Mouse (Mus musculus) cerebellum, adult 2 months (tissue): ENCODE results near the gene Nsun2. TPM values are rescaled to one million over a fixed set of nuclear protein-coding genes. Genes with fewer than 3 reads are reported as not detected.

Experiments
- DNase-seq, 2 experiments: peaks; one replicate each; pipeline ENCODE4 v3.0.0; 2021
- H3K27ac ChIP-seq: fragments of 200-500 bp; 2 replicates; pipeline ENCODE4 v1.5.1; 2012; ENCODE audit warnings: low read length, control low read depth, inconsistent platforms; ENCODE audit not compliant: insufficient read depth
- H3K27me3 ChIP-seq: fragments of 200-500 bp; 2 replicates; pipeline ENCODE4 v1.6.1; 2012; ENCODE audit warnings: inconsistent platforms, mild to moderate bottlenecking, low read length, moderate library complexity; ENCODE audit not compliant: control insufficient read depth, insufficient read depth
- H3K4me1 ChIP-seq: fragments of 200-500 bp; 2 replicates; pipeline ENCODE4 v1.6.1; 2011; ENCODE audit warnings: low read length; ENCODE audit not compliant: control insufficient read depth, insufficient read depth
- H3K4me3 ChIP-seq: fragments of 200-500 bp; replicated peaks from 2 replicates; pipeline ENCODE3; 2011; ENCODE audit warnings: mild to moderate bottlenecking, low read depth, low read length, control low read depth; ENCODE audit not compliant: insufficient read depth
- CTCF ChIP-seq: fragments of 200-500 bp; IDR thresholded peaks from 2 replicates; pipeline ENCODE4 v1.5.1; 2011; ENCODE audit warnings: low read depth, mild to moderate bottlenecking, control low read depth, low read length, moderate library complexity, borderline replicate concordance; ENCODE audit not compliant: insufficient read depth
- POLR2A ChIP-seq: fragments of 200-500 bp; IDR thresholded peaks from 2 replicates; pipeline ENCODE4 v1.6.1; 2011; ENCODE audit warnings: low read length, control low read depth, borderline replicate concordance; ENCODE audit not compliant: insufficient read depth
- WGBS: fragments of 180-500 bp; shearing (Covaris S2); methylation state at CpG from one replicate; pipeline ENCODE4 v1.1.7; 2018; 5-methylcytosine and 5-hydroxymethylcytosine counted together
- polyA plus RNA-seq: library from polyadenylated mRNA; depleted of rRNA; stranded (reverse); fragments of >200 nt; gene quantifications from 2 replicates; pipeline ENCODE4 v1.2.3, GENCODE M21; 2012

Gene Nsun2
- polyA plus RNA-seq, 1 experiment = 67.1 TPM

- Histone ChIP-seq H3K4me1 (no peaks in the 10 kb centered on the region), H3K27me3 (no peaks in the 10 kb centered on the region), H3K4me3 (no peak overlapping the region), H3K27ac (no peak overlapping the region)
- peak; percentile 32 to 36 for DNase-seq
- WGBS = 60% methylated on average over 11 of the region's 11 CpGs
- TF ChIP-seq CTCF (no peak), POLR2A (no peak)
Measured at GRCm38 (mm10) chr13:69576676-69577075, 43.1 kb downstream of the Nsun2 start.

GRCm38 (mm10) chr13:69577181-69577834 lies 43.8 kb downstream of the Nsun2 start:
- no peak for DNase-seq
- H3K27ac ChIP-seq = no peak overlapping the region
- H3K27me3 ChIP-seq = no peaks in the 10 kb centered on the region
- WGBS = 89% methylated on average over 16 of the region's 16 CpGs
- no peak overlapping the region for H3K4me3 ChIP-seq
- TF ChIP-seq POLR2A (no peak), CTCF (no peak)
- H3K4me1 ChIP-seq = no peaks in the 10 kb centered on the region

DNA sequence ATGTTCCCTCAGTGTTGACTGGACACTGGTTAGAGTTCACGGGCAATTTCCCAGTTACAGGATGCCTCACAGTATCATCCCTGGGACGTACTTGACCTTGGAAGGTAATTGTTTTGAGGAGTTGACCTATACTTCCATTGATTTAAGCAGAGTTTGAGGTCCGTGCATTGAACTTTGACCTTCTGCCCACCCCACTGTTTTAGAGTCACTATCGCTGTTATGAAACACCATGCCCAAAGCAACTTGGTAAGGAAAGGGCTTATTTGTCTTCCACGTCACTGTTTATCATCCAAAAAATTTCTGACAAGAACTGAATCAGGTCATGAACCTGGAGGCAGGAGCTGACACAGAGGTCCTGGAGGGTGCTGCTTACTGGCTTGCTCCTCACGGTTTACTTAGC lies 48.9 kb downstream of the Nsun2 start:
- Histone ChIP-seq H3K27ac (no peak overlapping the region), H3K4me1 (no peaks in the 10 kb centered on the region), H3K27me3 (no peaks in the 10 kb centered on the region), H3K4me3 (no peak overlapping the region)
- no peak for DNase-seq
- TF ChIP-seq POLR2A = no peak
- no peak for TF ChIP-seq CTCF
- 97% methylated on average over 6 of the region's 6 CpGs for WGBS

DNA sequence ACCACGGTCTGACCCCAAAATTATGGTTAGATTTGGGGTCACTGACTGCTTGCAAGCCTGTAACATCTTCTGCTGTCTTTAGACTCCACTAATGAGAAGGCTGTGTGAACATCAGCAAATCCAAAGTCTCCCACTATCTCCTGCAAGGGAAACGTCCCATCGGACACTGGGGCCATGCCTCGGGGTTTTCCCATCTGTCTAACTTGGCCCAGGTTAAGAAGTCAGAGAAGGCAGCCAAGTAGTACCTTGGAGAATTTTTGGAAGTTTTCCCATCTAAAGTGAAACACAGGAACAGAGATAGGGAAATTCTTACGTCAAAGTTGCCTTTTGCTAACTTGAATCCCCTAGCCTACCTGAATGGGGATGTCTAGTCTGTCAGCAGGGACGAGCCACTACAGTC lies 50.0 kb downstream of the Nsun2 start:
- DNase-seq = no peak
- WGBS = 41% methylated on average over 6 of the region's 6 CpGs
- H3K27me3 ChIP-seq = no peaks in the 10 kb centered on the region
- no peak for TF ChIP-seq CTCF
- TF ChIP-seq POLR2A = no peak
- H3K27ac ChIP-seq = no peak overlapping the region
- no peak overlapping the region for H3K4me3 ChIP-seq
- no peaks in the 10 kb centered on the region for H3K4me1 ChIP-seq

- no peaks in the 10 kb centered on the region for H3K4me1 ChIP-seq
- H3K27ac ChIP-seq = no peak overlapping the region
- TF ChIP-seq POLR2A = no peak
- TF ChIP-seq CTCF = no peak
- 61% methylated on average over 6 of the region's 6 CpGs for WGBS
- no peak for DNase-seq
- H3K27me3 ChIP-seq = no peaks in the 10 kb centered on the region
- H3K4me3 ChIP-seq = no peak overlapping the region
Measured at GRCm38 (mm10) chr13:69585828-69586227, 52.3 kb downstream of the Nsun2 start.

DNA sequence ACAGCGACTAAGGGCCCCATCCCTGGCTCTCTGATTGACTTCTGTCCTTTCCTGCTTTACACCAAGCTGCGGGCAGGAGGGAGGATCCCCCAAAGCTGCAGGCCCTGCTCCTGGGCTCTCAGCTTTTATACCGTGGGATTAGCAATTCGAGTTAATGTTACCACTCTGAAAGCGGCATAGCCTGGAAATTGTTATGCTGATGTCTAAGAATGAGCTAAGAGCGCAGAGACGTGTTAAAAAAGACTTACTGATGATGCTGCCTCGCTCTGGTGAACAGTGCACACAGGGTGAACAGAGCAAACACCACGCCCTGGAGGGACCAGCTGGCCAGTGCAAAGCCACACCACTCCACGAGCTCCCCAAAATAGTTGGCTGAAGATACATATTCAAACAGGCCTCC lies 52.8 kb downstream of the Nsun2 start:
- H3K4me3 ChIP-seq = no peak overlapping the region
- H3K4me1 ChIP-seq = no peaks in the 10 kb centered on the region
- TF ChIP-seq CTCF (no peak), POLR2A (no peak)
- no peak for DNase-seq
- no peak overlapping the region for H3K27ac ChIP-seq
- 74% methylated on average over 10 of the region's 10 CpGs for whole genome bisulfite sequencing
- no peaks in the 10 kb centered on the region for H3K27me3 ChIP-seq

DNA sequence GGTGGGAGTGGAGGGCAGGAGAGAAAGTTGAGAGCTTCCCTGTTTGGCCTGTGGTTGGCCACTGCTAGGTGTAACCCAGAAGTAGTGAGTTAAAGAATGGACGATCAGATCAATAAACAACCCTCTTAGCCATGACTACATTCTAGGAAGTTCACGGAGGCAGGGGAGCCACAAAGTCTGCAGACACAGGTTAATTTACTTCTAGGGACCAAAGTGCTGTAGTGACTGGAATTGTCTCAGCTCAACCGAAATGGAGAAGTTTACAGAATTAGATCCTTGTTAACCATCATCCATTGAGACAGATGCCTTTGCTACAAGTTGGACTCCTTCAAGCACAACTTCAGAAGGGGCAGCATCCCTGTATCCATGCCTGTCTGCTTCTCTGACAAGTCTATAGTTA lies 54.3 kb downstream of the Nsun2 start:
- DNase-seq = no peak
- 84% methylated on average over 3 of the region's 3 CpGs for WGBS
- Histone ChIP-seq H3K27ac (no peak overlapping the region), H3K4me3 (no peak overlapping the region), H3K4me1 (no peaks in the 10 kb centered on the region), H3K27me3 (no peaks in the 10 kb centered on the region)
- TF ChIP-seq POLR2A (no peak), CTCF (no peak)

DNA sequence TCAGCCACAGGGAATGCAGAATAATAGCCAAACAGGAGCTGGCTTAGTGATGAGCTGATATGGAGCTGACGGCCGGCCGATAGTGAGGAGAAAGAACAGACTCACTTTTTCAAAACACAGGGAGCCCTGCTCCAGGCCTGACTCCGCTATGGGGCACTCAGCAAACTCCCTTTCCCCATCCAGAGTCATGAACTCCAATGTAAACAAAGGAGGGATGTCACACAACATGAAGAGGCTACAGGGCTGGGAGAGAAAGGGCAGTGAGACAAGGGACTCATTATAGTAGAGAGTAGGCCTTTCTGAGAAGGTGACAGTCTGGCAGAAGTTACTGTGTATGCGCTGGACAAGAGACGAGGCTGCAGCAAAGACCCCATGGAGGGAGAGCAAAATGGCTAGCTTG lies 54.7 kb downstream of the Nsun2 start:
- Histone ChIP-seq H3K27ac (no peak overlapping the region), H3K4me3 (no peak overlapping the region), H3K27me3 (no peaks in the 10 kb centered on the region), H3K4me1 (no peaks in the 10 kb centered on the region)
- no peak for TF ChIP-seq POLR2A
- TF ChIP-seq CTCF = no peak
- DNase-seq = no peak
- 76% methylated on average over 6 of the region's 6 CpGs for WGBS
